Mouse (Mus musculus) liver, embryonic 16.5 days (tissue): ENCODE data around the gene Ube2e1. TPM values are rescaled to one million over a fixed set of nuclear protein-coding genes. Genes with fewer than 3 reads are reported as not detected.
"Not testable (repeated sequence)": the region's sequence is repeated elsewhere in the genome, so short reads cannot be mapped to it uniquely, and the experiment has no call there.

Source experiments
- ATAC-seq: fragments of 200-750 bp; cut with Nextera tagmentation; 2 replicates; pipeline ENCODE4 v1.8.0; 2017; ENCODE audit warnings: low read depth, mild to moderate bottlenecking, moderate number of reproducible peaks, moderate library complexity
- H3K27ac ChIP-seq: fragments of 300-500 bp; sonication (generic); 2 replicates; pipeline ENCODE4 v1.5.1; 2014; ENCODE audit warnings: mild to moderate bottlenecking, low read length
- H3K27me3 ChIP-seq: fragments of 300-500 bp; sonication (generic); 2 replicates; pipeline ENCODE4 v1.6.1; 2014; ENCODE audit warnings: low read depth, low read length, mixed read lengths; ENCODE audit not compliant: control insufficient read depth, insufficient read depth
- H3K36me3 ChIP-seq: fragments of 300-500 bp; sonication (generic); 2 replicates; pipeline ENCODE4 v1.6.1; 2014; ENCODE audit warnings: mild to moderate bottlenecking; ENCODE audit not compliant: control insufficient read depth, insufficient read depth
- H3K4me1 ChIP-seq: fragments of 300-500 bp; sonication (generic); 2 replicates; pipeline ENCODE4 v1.6.1; 2014; ENCODE audit warnings: low read depth, low read length, mixed read lengths; ENCODE audit not compliant: control insufficient read depth
- H3K4me2 ChIP-seq: fragments of 300-500 bp; sonication (generic); 2 replicates; pipeline ENCODE4 v1.6.1; 2014; ENCODE audit warnings: low read depth, low read length, mixed read lengths
- H3K4me3 ChIP-seq: fragments of 300-500 bp; sonication (generic); 2 replicates; pipeline ENCODE4 v1.5.1; 2014; ENCODE audit warnings: low read depth, mild to moderate bottlenecking, low read length
- H3K9ac ChIP-seq: fragments of 300-500 bp; sonication (generic); 2 replicates; pipeline ENCODE4 v1.6.1; 2014; ENCODE audit warnings: low read depth, low read length
- H3K9me3 ChIP-seq: fragments of 300-500 bp; sonication (generic); replicated peaks from 2 replicates; pipeline ENCODE4 v1.6.1; 2016; ENCODE audit warnings: low read length; ENCODE audit not compliant: control insufficient read depth
- WGBS: fragments of 180-500 bp; shearing (Covaris S2); extraction: QIAGEN DNeasy Blood & Tissue Kit; methylation state at CpG from one replicate; pipeline ENCODE4 v1.1.7; 2014; ENCODE audit not compliant: insufficient replicate concordance; 5-methylcytosine and 5-hydroxymethylcytosine counted together
- polyA plus RNA-seq: library from polyadenylated mRNA; unstranded; fragments of >200 nt; fragmentation: Nextera tagmentation; extraction: Ambion mirVana; gene quantifications from 2 replicates; pipeline ENCODE4 v1.2.1, GENCODE M21; 2015

The Ube2e1 gene
- polyA plus RNA-seq, 1 experiment from 2014 or later = 27.7 TPM

GRCm38 (mm10) chr14:18280375-18280774, 51.3 kb downstream of the Ube2e1 start:
- Histone ChIP-seq H3K36me3 (peaks cover 11% of the 10 kb centered on the region), H3K9ac (no peak overlapping the region), H3K9me3 (no peaks in the 10 kb centered on the region), H3K27ac (no peak overlapping the region), H3K4me3 (no peak overlapping the region), H3K4me1 (no peaks in the 10 kb centered on the region), H3K27me3 (no peaks in the 10 kb centered on the region), H3K4me2 (no peak overlapping the region)
- ATAC-seq = no peak
- WGBS = 79% methylated on average over 5 of the region's 5 CpGs

GRCm38 (mm10) chr14:18274526-18274925, 57.1 kb downstream of the Ube2e1 start:
- H3K36me3 ChIP-seq = peaks cover 14% of the 10 kb centered on the region
- peaks cover 8% of the 10 kb centered on the region for H3K4me1 ChIP-seq
- no peaks in the 10 kb centered on the region for H3K9me3 ChIP-seq
- WGBS = 58% methylated on average over 1 of the region's 1 CpGs
- H3K27ac ChIP-seq = no peak overlapping the region
- H3K4me3 ChIP-seq = no peak overlapping the region
- H3K4me2 ChIP-seq = no peak overlapping the region
- no peaks in the 10 kb centered on the region for H3K27me3 ChIP-seq
- no peak overlapping the region for H3K9ac ChIP-seq
- ATAC-seq = no peak

GRCm38 (mm10) chr14:18271666-18272065, 60.0 kb downstream of the Ube2e1 start:
- no peak for ATAC-seq
- WGBS = 3% methylated on average over 7 of the region's 7 CpGs

GRCm38 (mm10) chr14:18270529-18271441, 60.9 kb downstream of the Ube2e1 start, which contains the start of the genes Nkiras1 and Rpl15:
Gene Nkiras1, plus strand, starts transcription at chr14:18271136.
Gene Rpl15, minus strand, starts transcription at chr14:18271391.
- H3K4me2 ChIP-seq = peak within 1 kb of the TSS; percentile 81
- no peaks in the 10 kb centered on the region for H3K27me3 ChIP-seq
- peak; percentile 99 for ATAC-seq
- H3K9me3 ChIP-seq = no peaks in the 10 kb centered on the region
- peak within 1 kb of the TSS; percentile 90 for H3K4me3 ChIP-seq
- peak within 1 kb of the TSS; percentile 89 for H3K9ac ChIP-seq
- peaks cover 9% of the 10 kb centered on the region for H3K4me1 ChIP-seq
- WGBS = under 1% methylated on average over 77 of the region's 78 CpGs
- H3K27ac ChIP-seq = peak within 1 kb of the TSS; percentile 88
- H3K36me3 ChIP-seq = peaks cover 17% of the 10 kb centered on the region

More at GRCm38 (mm10) chr14:18271666-18272065, 60.0 kb downstream of the Ube2e1 start:
- peaks cover 16% of the 10 kb centered on the region for H3K36me3 ChIP-seq
- H3K27ac ChIP-seq = peak overlapping the region; percentile 88; the same call in 1 of the 2 replicates
- H3K4me1 ChIP-seq = peaks cover 9% of the 10 kb centered on the region
- no peaks in the 10 kb centered on the region for H3K9me3 ChIP-seq
- H3K27me3 ChIP-seq = no peaks in the 10 kb centered on the region
- peak overlapping the region; percentile 81 for H3K4me2 ChIP-seq
- H3K4me3 ChIP-seq = peak overlapping the region; percentile 90
- peak overlapping the region; percentile 89 for H3K9ac ChIP-seq

DNA sequence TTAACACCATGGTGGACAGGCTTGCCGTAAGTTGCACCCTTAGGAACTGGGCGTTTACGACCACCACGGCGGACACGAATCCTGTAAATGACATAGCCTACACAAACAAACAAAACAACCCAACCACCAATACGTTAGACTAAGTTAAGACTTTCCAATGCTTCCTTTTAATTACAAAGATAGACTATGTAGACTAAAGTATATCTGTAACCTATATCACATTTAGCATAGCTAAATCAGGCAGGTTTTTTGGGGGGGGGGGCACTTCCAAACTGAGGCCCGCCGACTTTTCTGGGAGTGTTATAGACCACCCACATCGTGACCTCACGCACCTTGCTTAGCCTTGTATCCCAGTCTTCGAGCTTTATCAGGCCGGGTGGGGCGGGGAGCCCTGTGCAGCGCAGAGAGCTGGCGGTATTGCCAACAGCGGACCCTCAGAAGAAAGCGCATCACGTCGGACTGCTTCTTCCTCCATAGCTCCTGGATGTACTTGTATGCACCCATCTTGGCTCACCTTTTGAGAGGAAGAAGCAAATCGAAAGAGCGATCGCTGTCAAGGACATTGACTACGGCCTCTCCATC, 61.6 kb downstream of the Ube2e1 start:
- peak overlapping the region; percentile 89 for H3K9ac ChIP-seq
- not testable (repeated sequence) for H3K4me1 ChIP-seq, H3K9me3 ChIP-seq, H3K27me3 ChIP-seq, ATAC-seq
- H3K4me2 ChIP-seq = peak overlapping the region; percentile 81
- peaks cover 17% of the 10 kb centered on the region for H3K36me3 ChIP-seq
- peak overlapping the region; percentile 77 for H3K27ac ChIP-seq
- H3K4me3 ChIP-seq = peak overlapping the region; percentile 90
- under 1% methylated on average over 21 of the region's 24 CpGs for WGBS

DNA sequence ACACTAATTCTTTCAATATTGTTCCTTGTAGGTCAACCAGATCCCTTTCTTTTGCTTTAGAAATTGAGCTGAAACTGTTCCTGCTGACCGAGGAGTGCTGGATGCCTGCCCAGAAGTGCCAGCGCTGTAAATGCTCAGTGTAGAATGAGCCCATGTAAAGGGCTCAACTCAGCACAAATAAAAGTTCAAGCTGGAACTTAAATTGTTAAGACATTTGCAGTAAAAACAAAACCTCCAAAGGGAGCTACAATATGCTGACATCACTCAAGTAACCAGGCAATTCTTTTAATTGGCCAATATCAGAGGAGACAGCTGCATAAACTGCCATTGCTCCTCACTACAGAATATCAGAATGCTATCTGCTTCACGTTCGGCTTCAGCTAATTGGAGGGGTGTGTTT, 68.2 kb downstream of the Ube2e1 start:
- no peak overlapping the region for H3K27ac ChIP-seq
- H3K4me2 ChIP-seq = no peak overlapping the region
- H3K9me3 ChIP-seq = no peaks in the 10 kb centered on the region
- 50% methylated on average over 4 of the region's 4 CpGs for WGBS
- H3K9ac ChIP-seq = no peak overlapping the region
- H3K36me3 ChIP-seq = peaks cover 13% of the 10 kb centered on the region
- H3K27me3 ChIP-seq = no peaks in the 10 kb centered on the region
- H3K4me3 ChIP-seq = no peak overlapping the region
- no peaks in the 10 kb centered on the region for H3K4me1 ChIP-seq
- ATAC-seq = no peak

DNA sequence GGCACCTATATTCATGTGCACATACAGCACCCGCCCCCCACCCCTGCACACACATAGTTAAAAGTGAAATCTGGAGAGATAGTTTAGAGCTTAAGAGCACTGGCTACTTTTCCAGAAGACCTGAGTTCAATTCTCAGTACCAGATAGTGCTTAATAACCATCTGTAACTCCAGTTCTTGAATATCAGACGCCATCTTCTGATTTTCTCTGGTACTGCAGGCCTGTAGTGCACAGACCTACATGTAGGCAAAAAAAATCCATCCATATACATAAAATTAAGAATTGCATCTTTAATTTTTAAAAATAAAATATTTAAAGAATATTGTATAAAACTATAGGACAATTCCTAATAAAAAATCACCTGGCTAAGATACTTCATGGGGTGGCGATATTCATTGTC, 70.5 kb downstream of the Ube2e1 start:
- no peak for ATAC-seq
- Histone ChIP-seq H3K36me3 (no peaks in the 10 kb centered on the region), H3K4me2 (no peak overlapping the region), H3K4me1 (no peaks in the 10 kb centered on the region), H3K4me3 (no peak overlapping the region), H3K9ac (no peak overlapping the region), H3K27me3 (no peaks in the 10 kb centered on the region), H3K27ac (no peak overlapping the region), H3K9me3 (no peaks in the 10 kb centered on the region)
- WGBS = 70% methylated on average over 3 of the region's 3 CpGs

DNA sequence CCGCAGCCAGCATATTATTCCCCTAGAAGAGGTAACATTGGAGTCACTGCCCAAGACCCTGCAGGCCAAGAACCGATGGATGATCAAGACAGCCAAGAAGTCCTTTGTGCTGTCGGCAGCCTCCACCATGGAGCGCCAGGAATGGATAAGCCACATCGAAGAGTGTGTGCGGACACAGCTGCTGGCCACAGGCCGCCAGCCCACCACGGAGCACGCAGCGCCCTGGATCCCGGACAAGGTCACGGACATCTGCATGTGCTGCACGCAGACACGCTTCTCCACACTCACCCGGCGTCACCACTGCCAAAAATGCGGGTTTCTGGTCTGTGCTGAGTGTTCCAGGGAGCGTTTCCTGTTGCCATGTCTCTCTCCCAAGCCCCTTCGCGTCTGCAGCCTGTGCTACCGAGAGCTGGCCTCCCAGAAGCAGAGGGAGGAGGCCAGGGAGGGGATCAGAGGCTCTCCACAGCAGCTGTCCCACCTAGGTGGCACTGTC, 89.0 kb downstream of the Ube2e1 start:
- no peak overlapping the region for H3K4me3 ChIP-seq
- H3K9ac ChIP-seq = no peak overlapping the region
- no peak overlapping the region for H3K27ac ChIP-seq
- H3K4me2 ChIP-seq = no peak overlapping the region
- H3K36me3 ChIP-seq = no peaks in the 10 kb centered on the region
- 74% methylated on average over 21 of the region's 21 CpGs for WGBS
- no peaks in the 10 kb centered on the region; the same call in 1 of the 2 replicates for H3K27me3 ChIP-seq
- H3K9me3 ChIP-seq = no peaks in the 10 kb centered on the region
- H3K4me1 ChIP-seq = peaks cover 7% of the 10 kb centered on the region
- no peak for ATAC-seq

- H3K4me1 ChIP-seq = peaks cover 7% of the 10 kb centered on the region
- WGBS = 76% methylated on average over 4 of the region's 4 CpGs
- no peaks in the 10 kb centered on the region; the same call in 1 of the 2 replicates for H3K27me3 ChIP-seq
- H3K36me3 ChIP-seq = no peaks in the 10 kb centered on the region
- no peak overlapping the region for H3K9ac ChIP-seq
- no peaks in the 10 kb centered on the region for H3K9me3 ChIP-seq
- no peak overlapping the region for H3K4me2 ChIP-seq
- no peak overlapping the region for H3K27ac ChIP-seq
- ATAC-seq = no peak
- no peak overlapping the region for H3K4me3 ChIP-seq
Measured at GRCm38 (mm10) chr14:18241786-18242185, 89.9 kb downstream of the Ube2e1 start.
